Mouse (Mus musculus) ES-E14 (cell line): ENCODE measurements at regions not wholly inside any gene's neighbourhood (a gene's known extent, or its start where the extent isn't known, plus 50 kb on each side); places are given as distances from the start of the nearest gene placed in this dataset.

Experiments
- DNase-seq: peaks from one replicate; pipeline ENCODE4 v3.0.0-alpha.2; 2013; ENCODE audit warnings: low read depth, low spot score
- H3K27ac ChIP-seq: 2 replicates; pipeline ENCODE4 v1.5.1; 2012; ENCODE audit warnings: low read depth, mild to moderate bottlenecking, low read length, moderate library complexity, mixed read lengths; ENCODE audit not compliant: poor library complexity, insufficient read depth, severe bottlenecking
- H3K36me3 ChIP-seq: 2 replicates; pipeline ENCODE4 v1.6.1; 2012; ENCODE audit warnings: mild to moderate bottlenecking, low read length, moderate library complexity, mixed read lengths; ENCODE audit not compliant: control insufficient read depth, poor library complexity, insufficient read depth, severe bottlenecking
- H3K4me1 ChIP-seq, 2 experiments: fragments of 150-350 bp in 1 of 2; sonication (generic) in 1 of 2; 2 replicates each; pipeline ENCODE4 v1.6.1; 2012; ENCODE audit warnings: low read length in 2 of 2, mild to moderate bottlenecking in 1 of 2, mixed read lengths in 1 of 2; ENCODE audit not compliant: control insufficient read depth in 2 of 2, insufficient read depth in 2 of 2, poor library complexity in 1 of 2
- H3K4me3 ChIP-seq, 2 experiments: fragments of 150-350 bp in 1 of 2; sonication (generic) in 1 of 2; 2 replicates each; pipeline ENCODE4 v1.5.1; 2012; ENCODE audit warnings: low read length in 2 of 2, low read depth in 1 of 2, mild to moderate bottlenecking in 1 of 2, mixed read lengths in 1 of 2; ENCODE audit not compliant: insufficient read depth in 1 of 2, poor library complexity in 1 of 2, severe bottlenecking in 1 of 2
- H3K9ac ChIP-seq: 2 replicates; pipeline ENCODE4 v1.6.1; 2012; ENCODE audit warnings: low read depth, mild to moderate bottlenecking, low read length, mixed read lengths; ENCODE audit not compliant: poor library complexity, insufficient read depth, severe bottlenecking
- H3K9me3 ChIP-seq: fragments of 150-350 bp; sonication (generic); 2 replicates; pipeline ENCODE4 v1.6.1; 2012; ENCODE audit warnings: low read depth, mild to moderate bottlenecking, low read length; ENCODE audit not compliant: control insufficient read depth, insufficient read depth
- CHD2 ChIP-seq: IDR thresholded peaks from 2 replicates; pipeline ENCODE4 v1.6.1; 2014; ENCODE audit warnings: mild to moderate bottlenecking, low read depth, low read length, inconsistent platforms
- HCFC1 ChIP-seq: IDR thresholded peaks from 2 replicates; pipeline ENCODE4 v1.6.1; 2012; ENCODE audit warnings: low read length, inconsistent platforms, borderline replicate concordance; ENCODE audit not compliant: insufficient read depth
- MAFK ChIP-seq: IDR thresholded peaks from 2 replicates; pipeline ENCODE4 v1.6.1; 2014; ENCODE audit warnings: mild to moderate bottlenecking, low read depth, low read length, inconsistent platforms; ENCODE audit not compliant: insufficient read depth
- ZC3H11A ChIP-seq: IDR thresholded peaks from 2 replicates; pipeline ENCODE4 v1.6.1; 2012; ENCODE audit warnings: low read depth, mild to moderate bottlenecking, inconsistent platforms, low read length, borderline replicate concordance
- ZNF384 ChIP-seq: IDR thresholded peaks from 2 replicates; pipeline ENCODE4 v1.6.1; 2012; ENCODE audit warnings: low read depth, low read length, inconsistent platforms
- in situ Hi-C, 2 experiments: fragments of 600-800 bp; cut with MboI; formaldehyde crosslinking; loops; one replicate each; pipeline ENCODE4 v1.15.1; 2025; ENCODE audit warnings: low sequenced_read_pairs in 2 of 2, inconsistent platforms in 1 of 2; ENCODE audit not compliant: unreplicated experiment in 2 of 2

GRCm38 (mm10) chr9:113567705-113568104 lies 140.4 kb downstream of the Pdcd6ip start:
- Histone ChIP-seq H3K27ac (no peak overlapping the region), H3K9ac (no peak overlapping the region), H3K4me3 (no peak overlapping the region), H3K9me3 (no peaks in the 10 kb centered on the region), H3K4me1 (peaks cover 0 to 2% of the 10 kb centered on the region in 2 experiments; a peak in 1 of 4 replicates), H3K36me3 (no peaks in the 10 kb centered on the region)
- TF ChIP-seq ZC3H11A (no peak), ZNF384 (no peak), HCFC1 (no peak), CHD2 (no peak), MAFK (no peak)
- no peak for DNase-seq
- in situ Hi-C loops = no loop called here

- TF ChIP-seq MAFK (no peak), CHD2 (no peak), ZC3H11A (no peak), HCFC1 (no peak), ZNF384 (no peak)
- H3K4me1 ChIP-seq = peaks cover 0 to 2% of the 10 kb centered on the region in 2 experiments; a peak in 1 of 4 replicates
- DNase-seq = no peak
- H3K9me3 ChIP-seq = no peaks in the 10 kb centered on the region
- H3K9ac ChIP-seq = no peak overlapping the region
- in situ Hi-C loops = no loop called here
- H3K27ac ChIP-seq = no peak overlapping the region
- no peak overlapping the region for H3K4me3 ChIP-seq
- H3K36me3 ChIP-seq = no peaks in the 10 kb centered on the region
These were observed 141.4 kb downstream of the Pdcd6ip start for GRCm38 (mm10) chr9:113566620-113567019.

DNA sequence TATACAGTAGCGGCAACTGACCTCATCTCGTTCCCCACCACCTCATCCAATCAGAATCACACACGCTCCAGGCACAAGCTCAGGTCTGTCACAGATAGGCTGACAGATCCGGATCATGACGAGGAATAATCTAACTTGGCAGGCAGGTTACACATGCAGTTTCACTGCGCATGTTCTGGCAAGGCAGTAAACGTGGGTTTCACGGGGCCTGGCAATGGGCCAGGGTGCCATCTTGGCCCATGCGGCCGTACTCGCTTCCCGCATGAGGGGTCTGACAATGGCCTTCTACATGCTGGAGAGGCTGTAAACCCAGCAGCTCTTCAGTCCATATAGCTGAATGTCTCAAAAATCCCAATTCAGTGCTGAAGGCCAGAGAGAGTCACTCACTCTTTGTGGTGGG lies 154.1 kb downstream of the Pdcd6ip start:
- Histone ChIP-seq H3K27ac (no peak overlapping the region), H3K9ac (no peak overlapping the region), H3K4me1 (no peaks in the 10 kb centered on the region), H3K36me3 (no peaks in the 10 kb centered on the region), H3K4me3 (no peak overlapping the region), H3K9me3 (no peaks in the 10 kb centered on the region)
- TF ChIP-seq MAFK (no peak), ZC3H11A (no peak), HCFC1 (no peak), CHD2 (no peak), ZNF384 (no peak)
- DNase-seq = no peak
- in situ Hi-C loops = no loop called here

- Histone ChIP-seq H3K9me3 (no peaks in the 10 kb centered on the region), H3K27ac (no peak overlapping the region), H3K9ac (no peak overlapping the region), H3K36me3 (no peaks in the 10 kb centered on the region), H3K4me1 (no peaks in the 10 kb centered on the region), H3K4me3 (no peak overlapping the region)
- TF ChIP-seq ZC3H11A (no peak), ZNF384 (no peak), CHD2 (no peak), MAFK (no peak), HCFC1 (no peak)
- DNase-seq = no peak
- in situ Hi-C loops = no loop called here
These were observed 160.6 kb downstream of the Pdcd6ip start for GRCm38 (mm10) chr9:113547458-113547857.

- Histone ChIP-seq H3K27ac (no peak overlapping the region), H3K36me3 (no peaks in the 10 kb centered on the region), H3K9ac (no peak overlapping the region), H3K9me3 (no peaks in the 10 kb centered on the region), H3K4me1 (no peaks in the 10 kb centered on the region), H3K4me3 (no peak overlapping the region)
- peak; percentile 52 for DNase-seq
- in situ Hi-C loops = no loop called here
- TF ChIP-seq MAFK (no peak), HCFC1 (no peak), CHD2 (no peak), ZC3H11A (no peak), ZNF384 (no peak)
These were observed 179.5 kb downstream of the Pdcd6ip start for GRCm38 (mm10) chr9:113528586-113528985.
